Mouse (Mus musculus) midbrain, embryonic 12.5 days (tissue): ENCODE data around the gene Map4k4. TPM values are rescaled to one million over a fixed set of nuclear protein-coding genes. Genes with fewer than 3 reads are reported as not detected.

Experiments used
- ATAC-seq: fragments of 200-750 bp; cut with Nextera tagmentation; 2 replicates; pipeline ENCODE4 v1.8.0; 2017; ENCODE audit warnings: low read depth, moderate TSS enrichment, moderate library complexity; ENCODE audit not compliant: low FRiP score
- H3K27ac ChIP-seq: fragments of 300-500 bp; sonication (generic); replicated peaks from 2 replicates; pipeline ENCODE4 v1.5.1; 2016; ENCODE audit warnings: mild to moderate bottlenecking
- H3K27me3 ChIP-seq: fragments of 300-500 bp; sonication (generic); 2 replicates; pipeline ENCODE4 v1.6.1; 2016; ENCODE audit warnings: mild to moderate bottlenecking
- H3K36me3 ChIP-seq: fragments of 300-500 bp; sonication (generic); 2 replicates; pipeline ENCODE4 v1.6.1; 2016
- H3K4me1 ChIP-seq: fragments of 300-500 bp; sonication (generic); 2 replicates; pipeline ENCODE4 v1.6.1; 2016
- H3K4me2 ChIP-seq: fragments of 300-500 bp; sonication (generic); replicated peaks from 2 replicates; pipeline ENCODE4 v1.6.1; 2016; ENCODE audit warnings: mild to moderate bottlenecking, moderate library complexity
- H3K4me3 ChIP-seq: fragments of 300-500 bp; sonication (generic); 2 replicates; pipeline ENCODE4 v1.5.1; 2016; ENCODE audit warnings: mild to moderate bottlenecking
- H3K9ac ChIP-seq: fragments of 300-500 bp; sonication (generic); replicated peaks from 2 replicates; pipeline ENCODE4 v1.6.1; 2016; ENCODE audit warnings: mild to moderate bottlenecking, moderate library complexity
- H3K9me3 ChIP-seq: fragments of 300-500 bp; sonication (generic); 2 replicates; pipeline ENCODE4 v1.6.1; 2016; ENCODE audit warnings: mild to moderate bottlenecking
- WGBS: fragments of 180-500 bp; shearing (Covaris S2); methylation state at CpG from one replicate; pipeline ENCODE4 v1.1.7; 2016; 5-methylcytosine and 5-hydroxymethylcytosine counted together
- polyA plus RNA-seq: library from polyadenylated mRNA; unstranded; fragments of >200 nt; fragmentation: Nextera tagmentation; extraction: Ambion mirVana; gene quantifications from 2 replicates; pipeline ENCODE4 v1.2.1, GENCODE M21; 2016

Map4k4 gene
- polyA plus RNA-seq, 1 experiment from 2014 or later, result 68.8 TPM

GRCm38 (mm10) chr1:40064508-40064907, 163.8 kb downstream of the Map4k4 start:
- Histone ChIP-seq H3K27ac (no peak overlapping the region), H3K9ac (no peak overlapping the region), H3K9me3 (no peaks in the 10 kb centered on the region), H3K4me1 (peaks cover 6% of the 10 kb centered on the region), H3K36me3 (no peaks in the 10 kb centered on the region), H3K27me3 (no peaks in the 10 kb centered on the region), H3K4me2 (no peak overlapping the region), H3K4me3 (no peak overlapping the region)
- ATAC-seq, result no peak
- 94% methylated on average over 8 of the region's 8 CpGs for WGBS

DNA sequence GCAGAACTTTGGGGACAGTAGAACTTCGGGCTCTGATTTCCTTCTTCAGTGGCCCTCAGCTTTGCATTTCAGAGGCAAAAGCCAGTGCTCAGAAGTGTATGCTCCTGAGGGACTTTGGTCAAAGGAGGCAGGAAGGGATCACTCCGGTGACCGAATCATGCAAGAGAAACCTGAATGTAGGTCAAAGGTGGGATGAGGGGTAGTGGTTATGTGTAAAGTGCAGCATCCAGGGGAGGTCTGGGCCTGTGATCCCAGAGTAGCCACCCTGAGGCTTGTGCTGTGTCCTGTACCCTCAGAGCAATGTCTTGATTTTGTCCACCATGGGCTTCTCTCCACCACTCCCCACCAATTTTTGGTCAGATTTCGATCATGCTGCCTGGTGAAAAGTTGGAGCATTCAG, 171.8 kb downstream of the Map4k4 start:
- H3K27ac ChIP-seq, result no peak overlapping the region

DNA sequence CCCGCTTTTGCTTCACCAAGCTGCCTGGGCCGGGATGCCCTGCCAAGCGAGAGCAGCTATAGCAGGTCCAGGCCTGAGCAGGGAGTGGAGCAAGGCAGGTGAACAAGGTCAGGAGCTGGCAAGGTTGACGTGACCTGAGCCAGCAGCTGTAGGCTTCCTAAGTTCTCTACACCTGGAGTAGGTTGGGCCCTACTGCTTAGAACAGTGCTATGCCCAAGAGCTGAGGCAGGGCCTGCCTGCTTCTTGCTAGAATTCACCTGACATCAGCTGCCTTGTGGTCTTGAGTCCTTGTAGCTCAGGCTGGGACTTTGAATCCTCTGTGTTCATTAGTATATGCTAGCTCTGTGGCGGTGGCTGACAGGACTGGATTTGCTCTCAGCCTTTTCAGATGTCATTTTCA, 173.1 kb downstream of the Map4k4 start, which contains the start of gene Il1r2:
Gene Il1r2, plus strand, starts transcription at position 301 of the 400 bp plus-strand sequence.
- H3K4me3 ChIP-seq, result no peak within 1 kb of the TSS
- no peak within 1 kb of the TSS for H3K4me2 ChIP-seq
- H3K9me3 ChIP-seq, result no peaks in the 10 kb centered on the region
- H3K4me1 ChIP-seq, result no peaks in the 10 kb centered on the region; the same call in 1 of the 2 replicates
- 91% methylated on average over 5 of the region's 5 CpGs for WGBS
- no peak within 1 kb of the TSS for H3K9ac ChIP-seq
- H3K27ac ChIP-seq, result no peak within 1 kb of the TSS
- H3K36me3 ChIP-seq, result no peaks in the 10 kb centered on the region
- H3K27me3 ChIP-seq, result no peaks in the 10 kb centered on the region
- ATAC-seq, result no peak

More for the DNA sequence above, 171.8 kb downstream of the Map4k4 start:
- H3K9me3 ChIP-seq, result no peaks in the 10 kb centered on the region
- no peak overlapping the region for H3K4me2 ChIP-seq
- 84% methylated on average over 4 of the region's 4 CpGs for WGBS
- no peak overlapping the region for H3K4me3 ChIP-seq
- H3K9ac ChIP-seq, result no peak overlapping the region
- H3K36me3 ChIP-seq, result no peaks in the 10 kb centered on the region
- H3K4me1 ChIP-seq, result no peaks in the 10 kb centered on the region; the same call in 1 of the 2 replicates
- H3K27me3 ChIP-seq, result no peaks in the 10 kb centered on the region
- no peak for ATAC-seq

Other genes starting within 250 kb of the Map4k4 start
- gene Creg2, start 249.4 kb upstream of the Map4k4 start, polyA plus RNA-seq, result 1.9 and 2.1 TPM in 2 replicates
- gene Rfx8, start 179.9 kb upstream of the Map4k4 start, polyA plus RNA-seq, result 0.42 TPM in 1 of 2 replicates, not detected in the other
- not detected in 2 replicates for gene Gm3646, start 95.6 kb upstream of the Map4k4 start, polyA plus RNA-seq
- gene Il1r2, start 173.2 kb downstream of the Map4k4 start, polyA plus RNA-seq, result 0.47 TPM in 1 of 2 replicates, not detected in the other